Mouse (Mus musculus): ENCODE results near the gene Gm28051. TPM values are rescaled to one million over a fixed set of nuclear protein-coding genes. Genes with fewer than 3 reads are reported as not detected.

Gm28051 gene
- polyA plus RNA-seq, 1 experiment: not detected

DNA sequence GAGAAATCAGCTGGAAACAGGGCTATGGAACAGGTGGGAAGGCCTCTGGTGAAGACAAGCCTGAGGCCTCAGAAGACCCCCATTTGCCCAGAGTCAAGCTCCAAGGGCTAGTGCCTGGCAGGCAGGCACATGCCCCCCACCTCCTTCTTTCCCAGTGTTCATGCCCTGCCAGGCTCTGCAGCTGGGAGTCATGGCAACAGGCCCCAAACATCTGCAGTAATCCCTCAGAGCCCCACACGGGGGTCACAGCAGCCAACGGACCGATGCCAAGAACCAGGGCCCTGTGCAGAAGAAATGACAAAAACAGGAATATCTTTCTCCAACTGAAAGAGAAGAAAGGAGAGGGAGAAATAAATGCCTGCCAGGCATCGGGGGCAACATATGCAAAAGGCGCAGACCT is 73.6 kb downstream of the Gm28051 start:
- no peak overlapping the region for H3K4me3 ChIP-seq (ENCODE audit: control insufficient read depth, insufficient read depth, low read length)
- H3K27me3 ChIP-seq (ENCODE audit: control insufficient read depth, insufficient read depth, low read length): no peaks in the 10 kb centered on the region
- peaks cover 19% of the 10 kb centered on the region for H3K4me1 ChIP-seq (replicated peaks; ENCODE audit: control insufficient read depth, insufficient read depth, low read length)
- no peaks in the 10 kb centered on the region for H3K36me3 ChIP-seq (ENCODE audit: control insufficient read depth, insufficient read depth, low read length)
- 90% methylated on average over 5 of the region's 5 CpGs for WGBS
- no peak for TF ChIP-seq POLR2A (IDR thresholded peaks at IDR 0.05; ENCODE audit: control insufficient read depth, extremely low read depth, insufficient read depth, low read length, poor library complexity)
- TF ChIP-seq CTCF (IDR thresholded peaks at IDR 0.05; ENCODE audit: borderline replicate concordance, control insufficient read depth, extremely low read depth, insufficient read depth, low read length, poor library complexity): no peak
- no peak overlapping the region for H3K27ac ChIP-seq (ENCODE audit: control insufficient read depth, insufficient read depth, low read length)
- DNase-seq: no peak

DNA sequence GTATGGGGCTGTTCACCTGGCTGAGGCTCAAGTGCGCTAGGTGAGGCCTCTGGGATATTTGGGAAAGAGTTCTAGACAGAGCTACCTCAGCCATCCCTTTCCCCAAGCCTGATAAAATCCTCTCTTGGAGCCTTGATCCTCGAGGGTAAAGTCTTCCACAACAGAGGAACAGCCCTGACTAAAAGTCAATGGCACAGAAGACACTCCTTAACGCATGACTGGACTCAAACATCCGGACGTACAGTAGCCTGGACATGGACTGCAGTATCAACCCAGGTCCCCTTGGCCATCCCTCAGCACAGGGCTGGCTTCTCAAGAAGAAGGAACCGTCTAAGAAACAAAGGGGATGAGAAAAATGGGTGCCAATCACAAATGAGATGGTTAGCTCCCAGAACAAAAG is 74.1 kb downstream of the Gm28051 start:
- Histone ChIP-seq H3K27ac (ENCODE audit: control insufficient read depth, insufficient read depth, low read length) (no peak overlapping the region), H3K4me1 (replicated peaks; ENCODE audit: control insufficient read depth, insufficient read depth, low read length) (peaks cover 19% of the 10 kb centered on the region), H3K27me3 (ENCODE audit: control insufficient read depth, insufficient read depth, low read length) (no peaks in the 10 kb centered on the region), H3K36me3 (ENCODE audit: control insufficient read depth, insufficient read depth, low read length) (no peaks in the 10 kb centered on the region), H3K4me3 (ENCODE audit: control insufficient read depth, insufficient read depth, low read length) (no peak overlapping the region)
- DNase-seq: no peak
- WGBS: 90% methylated on average over 6 of the region's 6 CpGs
- TF ChIP-seq POLR2A (IDR thresholded peaks at IDR 0.05; ENCODE audit: control insufficient read depth, extremely low read depth, insufficient read depth, low read length, poor library complexity) (no peak), CTCF (IDR thresholded peaks at IDR 0.05; ENCODE audit: borderline replicate concordance, control insufficient read depth, extremely low read depth, insufficient read depth, low read length, poor library complexity) (no peak)

DNA sequence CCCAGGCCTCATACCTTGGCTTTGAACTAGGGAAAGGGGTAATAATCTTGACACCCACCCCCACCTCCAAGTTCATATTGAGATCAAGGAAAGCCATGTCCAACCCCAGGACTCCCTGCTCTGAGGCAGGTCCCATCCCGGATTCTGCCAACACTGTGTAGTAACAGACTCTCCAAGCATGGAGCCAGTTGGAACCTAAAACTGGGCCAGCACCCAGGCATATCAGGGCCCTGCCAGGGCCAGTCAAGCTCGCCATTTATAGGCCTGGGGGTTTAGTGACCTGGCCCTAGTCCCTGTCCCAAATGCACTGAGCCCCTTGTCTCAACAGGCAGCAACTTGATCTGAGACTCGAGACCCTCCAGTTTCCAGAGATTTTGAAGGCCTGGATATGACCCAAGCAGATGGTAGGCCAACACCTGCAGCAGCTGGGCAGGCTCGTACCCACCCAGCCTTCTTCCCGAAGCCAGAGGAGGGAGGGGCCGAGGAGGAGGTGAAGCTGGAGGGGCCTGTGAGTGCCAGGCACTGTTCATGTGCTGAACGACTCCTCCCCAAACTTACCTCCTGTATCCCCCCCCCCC is 74.8 kb downstream of the Gm28051 start:
- Histone ChIP-seq H3K36me3 (ENCODE audit: control insufficient read depth, insufficient read depth, low read length) (no peaks in the 10 kb centered on the region), H3K27ac (ENCODE audit: control insufficient read depth, insufficient read depth, low read length) (no peak overlapping the region), H3K4me1 (replicated peaks; ENCODE audit: control insufficient read depth, insufficient read depth, low read length) (peaks cover 19% of the 10 kb centered on the region), H3K4me3 (ENCODE audit: control insufficient read depth, insufficient read depth, low read length) (no peak overlapping the region), H3K27me3 (ENCODE audit: control insufficient read depth, insufficient read depth, low read length) (no peaks in the 10 kb centered on the region)
- DNase-seq: no peak
- no peak for TF ChIP-seq POLR2A (IDR thresholded peaks at IDR 0.05; ENCODE audit: control insufficient read depth, extremely low read depth, insufficient read depth, low read length, poor library complexity)
- no peak for TF ChIP-seq CTCF (IDR thresholded peaks at IDR 0.05; ENCODE audit: borderline replicate concordance, control insufficient read depth, extremely low read depth, insufficient read depth, low read length, poor library complexity)
- 85% methylated on average over 7 of the region's 7 CpGs for WGBS

DNA sequence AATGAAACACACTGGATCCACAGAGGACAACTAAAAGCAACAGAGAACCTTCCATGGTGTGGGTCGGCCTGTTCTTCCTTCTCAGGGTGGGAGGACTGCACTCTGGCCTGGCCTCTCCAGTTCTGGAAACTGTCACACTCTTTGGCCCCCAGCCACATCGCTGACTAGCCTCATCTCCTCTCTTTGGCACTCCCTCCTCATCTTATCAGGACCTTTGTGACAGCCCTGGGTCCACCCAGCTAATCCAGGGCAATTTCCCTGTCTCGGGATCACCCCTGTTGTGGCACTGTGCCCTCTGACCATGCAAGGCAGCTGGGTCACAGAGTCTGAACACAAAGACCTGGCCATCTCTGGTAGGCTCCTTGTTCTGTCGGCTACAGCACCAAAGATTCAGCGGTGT is 75.5 kb downstream of the Gm28051 start:
- H3K4me3 ChIP-seq (ENCODE audit: control insufficient read depth, insufficient read depth, low read length): no peak overlapping the region
- no peaks in the 10 kb centered on the region for H3K36me3 ChIP-seq (ENCODE audit: control insufficient read depth, insufficient read depth, low read length)
- no peaks in the 10 kb centered on the region for H3K27me3 ChIP-seq (ENCODE audit: control insufficient read depth, insufficient read depth, low read length)
- DNase-seq: no peak
- TF ChIP-seq POLR2A (IDR thresholded peaks at IDR 0.05; ENCODE audit: control insufficient read depth, extremely low read depth, insufficient read depth, low read length, poor library complexity) (no peak), CTCF (IDR thresholded peaks at IDR 0.05; ENCODE audit: borderline replicate concordance, control insufficient read depth, extremely low read depth, insufficient read depth, low read length, poor library complexity) (no peak)
- WGBS: 91% methylated on average over 5 of the region's 5 CpGs
- peaks cover 22% of the 10 kb centered on the region for H3K4me1 ChIP-seq (replicated peaks; ENCODE audit: control insufficient read depth, insufficient read depth, low read length)
- H3K27ac ChIP-seq (ENCODE audit: control insufficient read depth, insufficient read depth, low read length): no peak overlapping the region

DNA sequence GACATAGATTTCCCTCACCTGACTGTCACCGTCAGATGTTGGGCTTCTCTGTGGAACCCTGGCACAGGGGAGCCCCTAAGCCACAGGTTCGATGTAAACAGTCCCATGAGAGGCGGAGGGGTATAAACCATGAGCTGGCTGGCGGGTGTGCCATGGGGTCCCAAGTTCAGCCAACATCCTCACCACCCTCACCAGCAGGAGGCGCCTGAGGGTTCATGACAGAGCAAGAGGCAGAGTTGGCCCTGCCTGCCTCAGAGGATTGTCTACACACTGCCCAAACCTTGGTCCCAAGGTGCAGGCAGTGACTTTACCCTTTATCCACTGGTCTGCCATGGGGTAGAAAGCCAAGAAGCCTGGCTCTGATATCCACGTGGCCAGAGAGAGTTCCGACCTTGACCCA is 76.0 kb downstream of the Gm28051 start:
- Histone ChIP-seq H3K36me3 (ENCODE audit: control insufficient read depth, insufficient read depth, low read length) (no peaks in the 10 kb centered on the region), H3K4me3 (ENCODE audit: control insufficient read depth, insufficient read depth, low read length) (no peak overlapping the region), H3K4me1 (replicated peaks; ENCODE audit: control insufficient read depth, insufficient read depth, low read length) (peaks cover 22% of the 10 kb centered on the region), H3K27ac (ENCODE audit: control insufficient read depth, insufficient read depth, low read length) (no peak overlapping the region), H3K27me3 (ENCODE audit: control insufficient read depth, insufficient read depth, low read length) (no peaks in the 10 kb centered on the region)
- TF ChIP-seq CTCF (IDR thresholded peaks at IDR 0.05; ENCODE audit: borderline replicate concordance, control insufficient read depth, extremely low read depth, insufficient read depth, low read length, poor library complexity) (peak; percentile 55; the same call in 1 of the 2 replicates), POLR2A (IDR thresholded peaks at IDR 0.05; ENCODE audit: control insufficient read depth, extremely low read depth, insufficient read depth, low read length, poor library complexity) (no peak)
- DNase-seq: peak; percentile 71
- WGBS: 87% methylated on average over 7 of the region's 7 CpGs

DNA sequence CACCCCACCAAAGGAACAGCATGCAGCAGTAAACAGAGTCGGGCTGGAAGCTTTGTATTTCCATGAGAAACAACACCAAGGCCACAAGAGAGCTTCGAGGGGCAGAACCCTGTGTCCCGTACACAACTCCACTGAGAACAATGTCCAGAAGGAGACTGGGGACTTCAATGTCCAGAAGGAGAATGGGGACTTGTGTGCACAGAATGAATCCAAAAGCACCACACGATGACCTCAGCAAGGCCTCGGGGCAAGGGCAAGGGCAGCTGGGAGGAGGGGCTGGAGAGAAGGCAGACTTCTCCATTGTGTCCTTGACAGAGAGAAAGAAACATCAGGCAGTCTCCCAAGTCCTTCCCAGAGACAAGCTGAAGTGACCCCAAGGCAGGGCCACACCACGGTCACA is 78.7 kb downstream of the Gm28051 start:
- Histone ChIP-seq H3K36me3 (ENCODE audit: control insufficient read depth, insufficient read depth, low read length) (no peaks in the 10 kb centered on the region), H3K4me3 (ENCODE audit: control insufficient read depth, insufficient read depth, low read length) (no peak overlapping the region), H3K4me1 (replicated peaks; ENCODE audit: control insufficient read depth, insufficient read depth, low read length) (peaks cover 32% of the 10 kb centered on the region), H3K27ac (ENCODE audit: control insufficient read depth, insufficient read depth, low read length) (no peak overlapping the region), H3K27me3 (ENCODE audit: control insufficient read depth, insufficient read depth, low read length) (no peaks in the 10 kb centered on the region)
- TF ChIP-seq CTCF (IDR thresholded peaks at IDR 0.05; ENCODE audit: borderline replicate concordance, control insufficient read depth, extremely low read depth, insufficient read depth, low read length, poor library complexity) (no peak), POLR2A (IDR thresholded peaks at IDR 0.05; ENCODE audit: control insufficient read depth, extremely low read depth, insufficient read depth, low read length, poor library complexity) (no peak)
- no peak for DNase-seq
- 86% methylated on average over 6 of the region's 6 CpGs for WGBS

DNA sequence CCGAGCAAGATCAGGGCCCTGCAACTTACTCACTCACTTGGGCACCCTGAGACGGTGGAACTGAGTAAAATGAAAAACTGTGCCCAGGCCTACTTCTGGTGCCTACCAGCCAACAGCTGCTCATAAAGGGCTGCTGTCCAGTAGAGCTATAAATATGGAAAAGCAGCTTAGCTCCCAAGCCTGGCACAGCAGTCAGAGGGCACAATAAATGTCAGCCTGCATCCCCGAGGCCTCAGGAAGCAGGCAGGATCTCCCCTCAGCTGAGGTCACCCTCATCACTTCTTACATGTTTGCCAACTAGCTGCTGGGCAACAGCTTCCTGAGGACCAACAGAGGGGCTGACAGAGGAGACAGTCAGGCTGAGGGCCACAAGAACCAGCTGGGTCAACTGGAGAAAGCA is 80.5 kb downstream of the Gm28051 start:
- WGBS: 85% methylated on average over 3 of the region's 3 CpGs
- peaks cover 44% of the 10 kb centered on the region for H3K4me1 ChIP-seq (replicated peaks; ENCODE audit: control insufficient read depth, insufficient read depth, low read length)

More for the DNA sequence above, 80.5 kb downstream of the Gm28051 start:
- no peak for TF ChIP-seq CTCF (IDR thresholded peaks at IDR 0.05; ENCODE audit: borderline replicate concordance, control insufficient read depth, extremely low read depth, insufficient read depth, low read length, poor library complexity)
- no peak for TF ChIP-seq POLR2A (IDR thresholded peaks at IDR 0.05; ENCODE audit: control insufficient read depth, extremely low read depth, insufficient read depth, low read length, poor library complexity)
- DNase-seq: no peak
- Histone ChIP-seq H3K36me3 (ENCODE audit: control insufficient read depth, insufficient read depth, low read length) (no peaks in the 10 kb centered on the region), H3K27ac (ENCODE audit: control insufficient read depth, insufficient read depth, low read length) (no peak overlapping the region), H3K4me3 (ENCODE audit: control insufficient read depth, insufficient read depth, low read length) (no peak overlapping the region), H3K27me3 (ENCODE audit: control insufficient read depth, insufficient read depth, low read length) (no peaks in the 10 kb centered on the region)

Measured in thymus, adult 2 months (tissue).